Mouse (Mus musculus) lung, postnatal 0 days (tissue): ENCODE measurements around the gene Gzmk. TPM values are rescaled to one million over a fixed set of nuclear protein-coding genes. Genes with fewer than 3 reads are reported as not detected.

Source experiments
- ATAC-seq: fragments of 200-750 bp; cut with Nextera tagmentation; 2 replicates; pipeline ENCODE4 v1.8.0; 2017; ENCODE audit warnings: moderate library complexity
- DNase-seq: peaks from one replicate; pipeline ENCODE4 v3.0.0-alpha.2; 2016; ENCODE audit warnings: low spot score
- H3K27ac ChIP-seq: fragments of 300-500 bp; sonication (generic); 2 replicates; pipeline ENCODE4 v1.5.1; 2014; ENCODE audit warnings: antibody characterized with exemption, mild to moderate bottlenecking, low read length, mixed read lengths
- H3K27me3 ChIP-seq: fragments of 300-500 bp; sonication (generic); replicated peaks from 2 replicates; pipeline ENCODE4 v1.6.1; 2014; ENCODE audit warnings: low read length, mixed read lengths; ENCODE audit not compliant: insufficient read depth
- H3K36me3 ChIP-seq: fragments of 300-500 bp; sonication (generic); 2 replicates; pipeline ENCODE4 v1.6.1; 2014; ENCODE audit warnings: low read length, mixed read lengths; ENCODE audit not compliant: insufficient read depth
- H3K4me1 ChIP-seq: fragments of 300-500 bp; sonication (generic); 2 replicates; pipeline ENCODE4 v1.6.1; 2014; ENCODE audit warnings: antibody characterized with exemption, low read depth, low read length, mixed read lengths; ENCODE audit not compliant: insufficient read depth
- H3K4me2 ChIP-seq: fragments of 300-500 bp; sonication (generic); replicated peaks from 2 replicates; pipeline ENCODE4 v1.6.1; 2014; ENCODE audit warnings: low read depth, mild to moderate bottlenecking, low read length, moderate library complexity, mixed read lengths
- H3K4me3 ChIP-seq: fragments of 300-500 bp; sonication (generic); 2 replicates; pipeline ENCODE4 v1.5.1; 2014; ENCODE audit warnings: low read depth, low read length
- H3K9ac ChIP-seq: fragments of 300-500 bp; sonication (generic); replicated peaks from 2 replicates; pipeline ENCODE4 v1.6.1; 2014; ENCODE audit warnings: low read depth, mild to moderate bottlenecking
- H3K9me3 ChIP-seq: fragments of 300-500 bp; sonication (generic); 2 replicates; pipeline ENCODE4 v1.6.1; 2016; ENCODE audit warnings: low read length, mixed read lengths
- CTCF ChIP-seq: IDR thresholded peaks from 2 replicates; pipeline ENCODE4 v1.5.1; 2016; ENCODE audit warnings: antibody characterized with exemption, mild to moderate bottlenecking
- EP300 ChIP-seq: IDR thresholded peaks from 2 replicates; pipeline ENCODE4 v1.6.1; 2016; ENCODE audit warnings: antibody characterized with exemption, mild to moderate bottlenecking, control low read depth
- WGBS: fragments of 180-500 bp; shearing (Covaris S2); extraction: QIAGEN DNeasy Blood & Tissue Kit; methylation state at CpG from one replicate; pipeline ENCODE4 v1.1.7; 2014; 5-methylcytosine and 5-hydroxymethylcytosine counted together
- polyA plus RNA-seq: library from polyadenylated mRNA; unstranded; fragments of >200 nt; fragmentation: Nextera tagmentation; extraction: Ambion mirVana; gene quantifications from 2 replicates; pipeline ENCODE4 v1.2.1, GENCODE M21; 2015

Gene Gzmk
- polyA plus RNA-seq, 1 experiment from 2014 or later: not detected

DNA sequence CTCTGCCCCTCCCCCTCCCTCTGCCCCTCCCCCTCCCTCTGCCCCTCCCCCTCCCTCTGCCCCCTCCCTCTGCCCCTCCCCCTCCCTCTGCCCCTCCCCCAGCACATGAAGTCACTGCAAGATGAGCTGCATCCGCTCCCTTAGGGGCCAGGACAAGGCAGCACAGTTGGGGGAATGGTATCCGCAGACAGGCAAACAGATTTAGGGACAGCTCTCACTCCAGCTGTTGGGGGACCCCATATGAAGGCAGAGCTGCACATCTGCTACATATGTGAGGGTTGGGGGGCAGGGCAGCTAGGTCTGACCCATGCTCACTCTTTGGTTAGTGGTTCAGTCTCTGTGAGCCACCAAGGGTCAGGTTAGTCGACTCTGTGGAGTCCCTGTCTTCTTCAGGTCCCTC, 26.4 kb downstream of the Gzmk start:
- TF ChIP-seq EP300: no peak
- no peak for TF ChIP-seq CTCF
- Histone ChIP-seq H3K4me1 (no peaks in the 10 kb centered on the region), H3K9ac (no peak overlapping the region), H3K9me3 (no peaks in the 10 kb centered on the region), H3K27me3 (no peaks in the 10 kb centered on the region), H3K36me3 (no peaks in the 10 kb centered on the region), H3K4me2 (no peak overlapping the region), H3K4me3 (no peak overlapping the region), H3K27ac (no peak overlapping the region)
- ATAC-seq (no peak), DNase-seq (no peak)
- 59% methylated on average over 3 of the region's 3 CpGs for WGBS

DNA sequence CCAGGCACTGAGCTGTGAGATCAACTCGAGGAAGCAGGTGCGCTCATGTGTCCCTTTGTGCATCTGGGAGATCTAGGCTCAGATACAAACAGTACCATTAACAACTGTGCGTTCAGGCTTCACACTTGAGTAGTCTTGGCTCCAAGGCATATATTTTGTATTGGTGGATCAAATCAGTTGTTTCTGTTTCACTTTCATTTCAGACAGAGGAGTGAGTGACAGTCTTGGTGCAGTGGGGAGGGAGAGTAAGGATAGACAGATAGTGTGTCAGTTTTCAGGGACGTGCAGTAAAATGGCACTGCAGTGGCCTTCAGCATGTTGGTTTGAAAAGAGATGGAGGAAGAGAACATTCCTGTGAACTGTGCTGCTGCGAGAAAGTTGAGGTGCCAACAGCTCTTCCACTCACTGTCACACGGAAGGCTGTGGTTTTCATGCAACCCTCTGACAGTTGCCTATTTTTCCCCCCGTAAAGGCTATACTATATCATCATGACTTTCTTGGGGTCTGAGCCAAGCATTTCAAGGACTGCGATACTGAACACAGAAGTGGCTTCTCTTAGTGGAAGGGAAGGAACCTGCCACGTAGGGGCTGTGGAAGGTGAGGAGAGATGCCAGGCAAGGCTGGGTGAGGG, 27.7 kb downstream of the Gzmk start:
- Histone ChIP-seq H3K9ac (no peak overlapping the region), H3K36me3 (no peaks in the 10 kb centered on the region), H3K27me3 (no peaks in the 10 kb centered on the region), H3K4me2 (no peak overlapping the region), H3K9me3 (no peaks in the 10 kb centered on the region), H3K4me1 (no peaks in the 10 kb centered on the region), H3K27ac (no peak overlapping the region), H3K4me3 (no peak overlapping the region)
- TF ChIP-seq EP300 (no peak), CTCF (no peak)
- WGBS: 69% methylated on average over 9 of the region's 9 CpGs
- ATAC-seq (no peak), DNase-seq (no peak)

DNA sequence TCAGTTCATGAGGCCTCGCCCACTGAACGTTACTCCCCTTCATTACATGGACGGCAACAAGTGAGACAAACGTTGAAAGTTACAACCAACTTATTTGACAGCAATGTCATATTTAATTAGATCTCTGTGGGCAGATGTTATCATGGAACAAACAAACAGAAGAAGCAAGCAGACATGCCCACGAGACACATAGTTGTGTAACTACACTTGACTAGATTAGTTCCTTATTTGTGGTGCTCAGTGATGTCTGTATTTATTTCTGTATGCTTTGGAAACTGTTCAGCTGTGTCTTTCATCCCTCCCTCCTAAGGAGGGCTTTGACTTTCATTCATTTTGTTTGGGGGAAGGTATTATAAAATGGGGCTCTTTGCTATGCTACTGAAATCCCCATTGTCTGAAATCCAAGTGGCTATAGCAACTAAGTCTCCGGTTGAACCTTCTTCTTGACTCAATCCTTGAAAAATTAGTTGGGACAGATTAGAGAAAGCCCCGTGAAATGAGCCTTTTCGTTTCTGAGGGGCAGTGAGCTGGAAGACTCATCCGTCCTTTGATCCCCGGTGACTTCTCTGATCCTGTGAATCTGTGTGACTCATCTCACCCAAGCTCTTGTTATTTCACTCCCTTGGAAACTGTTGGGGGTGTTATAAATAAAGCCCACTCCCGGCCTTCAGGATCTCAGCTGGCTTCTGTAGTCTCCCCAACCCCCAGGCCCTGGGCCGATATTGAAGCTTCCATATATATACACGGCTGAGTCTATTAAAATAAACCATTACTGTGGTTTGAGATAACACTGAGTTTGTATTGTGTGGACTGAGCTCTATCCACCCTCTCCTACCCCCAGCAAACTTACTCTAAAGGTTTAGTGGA, 28.7 kb downstream of the Gzmk start:
- no peak for DNase-seq
- 58% methylated on average over 13 of the region's 13 CpGs for WGBS
- Histone ChIP-seq H3K27ac (no peak overlapping the region), H3K9me3 (no peaks in the 10 kb centered on the region), H3K4me3 (no peak overlapping the region), H3K27me3 (no peaks in the 10 kb centered on the region), H3K36me3 (no peaks in the 10 kb centered on the region), H3K4me2 (no peak overlapping the region), H3K9ac (no peak overlapping the region), H3K4me1 (no peaks in the 10 kb centered on the region)
- no peak for ATAC-seq
- no peak for TF ChIP-seq CTCF
- TF ChIP-seq EP300: no peak

DNA sequence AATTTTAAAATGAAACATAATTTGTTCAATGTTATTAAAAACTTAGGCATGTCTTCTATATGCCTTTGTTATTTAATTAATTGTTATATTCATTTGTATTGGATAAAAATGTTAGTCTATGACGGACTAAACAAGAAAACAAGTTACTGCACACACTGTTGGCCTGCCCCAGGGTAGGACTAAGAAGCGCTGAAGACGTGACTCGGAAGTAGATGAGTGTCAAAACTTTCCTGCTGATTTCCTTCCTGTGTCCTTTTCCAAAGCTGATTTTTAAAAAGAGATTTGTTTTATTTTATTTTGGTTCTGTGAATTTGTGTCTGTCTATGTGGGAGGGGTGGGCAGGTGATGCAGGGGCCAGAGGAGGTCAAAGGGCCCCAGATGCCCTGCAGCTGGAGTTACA, 42.0 kb downstream of the Gzmk start:
- 85% methylated on average over 4 of the region's 4 CpGs for WGBS
- TF ChIP-seq CTCF: no peak

GRCm38 (mm10) chr13:113183310-113183709, 42.4 kb downstream of the Gzmk start:
- Histone ChIP-seq H3K36me3 (no peaks in the 10 kb centered on the region), H3K27me3 (no peaks in the 10 kb centered on the region), H3K9me3 (no peaks in the 10 kb centered on the region; the same call in 1 of the 2 replicates), H3K27ac (no peak overlapping the region), H3K4me2 (no peak overlapping the region), H3K9ac (no peak overlapping the region), H3K4me3 (no peak overlapping the region), H3K4me1 (no peaks in the 10 kb centered on the region)
- DNase-seq (no peak), ATAC-seq (no peak)
- TF ChIP-seq EP300: no peak
- no peak for TF ChIP-seq CTCF
- 68% methylated on average over 8 of the region's 8 CpGs for WGBS

More for the DNA sequence above, 42.0 kb downstream of the Gzmk start:
- H3K9ac ChIP-seq: no peak overlapping the region
- H3K27ac ChIP-seq: no peak overlapping the region
- no peak overlapping the region for H3K4me2 ChIP-seq
- DNase-seq (no peak), ATAC-seq (no peak)
- no peaks in the 10 kb centered on the region for H3K27me3 ChIP-seq
- H3K4me3 ChIP-seq: no peak overlapping the region
- no peaks in the 10 kb centered on the region; the same call in 1 of the 2 replicates for H3K9me3 ChIP-seq
- no peaks in the 10 kb centered on the region for H3K4me1 ChIP-seq
- H3K36me3 ChIP-seq: no peaks in the 10 kb centered on the region

DNA sequence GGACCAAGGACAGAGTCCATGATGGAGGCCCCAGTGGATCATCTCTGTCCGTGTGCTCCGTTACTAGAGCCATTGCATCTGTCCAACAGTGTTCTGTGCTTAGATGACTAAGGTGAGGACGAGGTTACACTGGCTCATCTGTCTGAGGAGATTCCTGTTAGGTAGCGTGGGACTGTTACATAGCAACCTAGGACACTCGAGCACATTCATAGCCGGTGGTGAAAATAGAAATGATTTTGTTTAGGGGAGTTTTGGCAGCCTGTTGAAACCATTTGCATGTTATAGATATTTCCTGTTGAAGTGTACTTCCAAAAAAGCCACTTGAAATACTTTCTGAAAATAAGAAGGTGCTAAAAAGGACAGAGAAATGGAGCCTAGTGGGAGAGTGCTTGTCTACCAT, 51.5 kb downstream of the Gzmk start:
- Histone ChIP-seq H3K27me3 (no peaks in the 10 kb centered on the region), H3K9ac (no peak overlapping the region), H3K27ac (no peak overlapping the region), H3K4me1 (no peaks in the 10 kb centered on the region), H3K4me3 (no peak overlapping the region), H3K9me3 (no peaks in the 10 kb centered on the region), H3K4me2 (no peak overlapping the region), H3K36me3 (no peaks in the 10 kb centered on the region)
- TF ChIP-seq EP300: no peak
- DNase-seq: no peak
- WGBS: 69% methylated on average over 6 of the region's 6 CpGs
- ATAC-seq: no peak
